Mouse (Mus musculus) spleen, embryonic (tissue): Measurements from ENCODE around the gene March11.

Experiments
- CTCF ChIA-PET: fragments of 350-600 bp; sonication (Branson Sonifier 250); formaldehyde crosslinking; loops from one replicate; lab custom pipeline; 2022; lab: Charles Lee

The March11 gene

GRCm38 (mm10) chr15:26308629-26309230 is at the start of gene March11:
Gene March11, plus strand, starts transcription at chr15:26309048.
- CTCF ChIA-PET, result no interaction called here

DNA sequence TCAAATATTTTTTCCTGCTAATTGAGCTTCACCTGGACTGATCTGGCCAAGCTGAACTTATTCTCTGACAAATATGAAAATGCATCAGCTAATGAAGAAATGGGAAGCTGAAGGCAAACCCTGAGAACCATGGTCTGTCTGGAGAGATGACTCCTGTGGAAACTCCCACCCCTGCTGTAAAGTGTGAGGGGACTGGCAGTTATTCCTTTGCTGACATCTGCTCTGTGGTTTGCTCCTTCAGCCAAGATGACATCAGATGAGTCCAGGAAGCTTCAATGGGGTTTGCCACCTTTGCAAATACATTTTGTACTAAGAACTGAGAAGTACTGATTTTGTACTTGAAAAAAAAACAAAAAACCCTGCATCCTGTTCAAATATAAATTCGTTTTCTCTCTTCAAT is 46.5 kb upstream of the March11 start:
- CTCF ChIA-PET, result no interaction called here

DNA sequence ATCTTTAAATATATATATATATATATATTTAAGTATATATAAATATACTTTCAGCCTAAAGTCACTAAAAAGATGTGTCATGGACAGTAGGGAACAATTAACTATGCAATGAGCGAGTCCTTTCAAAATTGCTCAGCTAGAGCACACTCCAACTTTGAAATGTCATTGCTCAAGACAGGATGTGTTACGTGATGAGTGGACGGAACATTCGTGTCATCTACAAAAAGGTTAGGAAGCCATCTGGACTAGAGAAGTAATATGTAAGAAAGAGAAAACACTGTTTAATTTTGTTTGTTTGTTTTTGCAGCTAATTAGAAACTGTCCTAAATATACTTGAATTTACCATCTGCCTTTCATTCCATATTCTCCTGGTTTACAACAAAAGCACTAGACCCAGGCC is 39.3 kb upstream of the March11 start:
- CTCF ChIA-PET, result no interaction called here

DNA sequence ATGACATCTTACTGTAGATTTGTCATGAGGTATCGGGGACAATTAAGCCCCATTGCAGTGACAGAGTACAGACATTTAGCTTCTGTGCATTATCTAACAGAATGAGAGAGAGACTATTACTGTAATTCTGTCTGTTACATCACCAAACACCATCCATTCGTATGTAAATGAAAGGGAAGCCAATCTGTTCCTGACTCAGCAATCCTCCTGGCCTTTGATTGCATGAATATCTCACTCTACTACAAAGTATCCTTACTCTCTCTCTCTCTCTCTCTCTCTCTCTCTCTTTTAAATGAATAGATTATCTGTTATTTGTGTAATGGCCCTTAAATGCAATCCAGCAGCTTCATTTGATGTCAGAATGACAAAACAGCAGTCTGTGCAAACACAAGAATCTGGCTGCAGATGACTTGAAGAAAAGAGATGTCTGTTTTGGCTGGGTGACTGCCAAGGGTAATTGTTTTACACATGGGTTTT is 32.8 kb upstream of the March11 start:
- CTCF ChIA-PET, result no interaction called here

- CTCF ChIA-PET, result no interaction called here
These were observed 32.2 kb upstream of the March11 start for GRCm38 (mm10) chr15:26276608-26277007.

GRCm38 (mm10) chr15:26291871-26292270 is 17.0 kb upstream of the March11 start:
- CTCF ChIA-PET, result no interaction called here

DNA sequence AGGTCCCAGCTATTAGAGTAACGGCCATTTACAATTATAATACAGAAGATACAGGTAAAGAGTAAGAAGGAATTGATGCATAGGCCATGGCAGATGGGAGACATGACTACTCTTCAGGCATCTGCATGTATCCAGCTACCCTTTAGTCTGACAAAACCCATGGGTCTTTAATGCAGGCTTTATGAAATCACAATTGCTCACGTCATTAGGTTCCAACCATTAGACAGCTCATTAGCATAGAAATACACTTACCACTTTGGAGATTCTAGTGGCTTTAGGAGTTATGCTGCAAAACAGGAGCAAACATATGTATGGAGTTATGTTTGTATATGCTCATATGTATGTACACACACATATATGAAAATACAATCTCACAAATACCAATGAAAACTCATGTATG is 16.0 kb upstream of the March11 start:
- CTCF ChIA-PET, result no interaction called here

GRCm38 (mm10) chr15:26293215-26293614 is 15.6 kb upstream of the March11 start:
- CTCF ChIA-PET, result no interaction called here

DNA sequence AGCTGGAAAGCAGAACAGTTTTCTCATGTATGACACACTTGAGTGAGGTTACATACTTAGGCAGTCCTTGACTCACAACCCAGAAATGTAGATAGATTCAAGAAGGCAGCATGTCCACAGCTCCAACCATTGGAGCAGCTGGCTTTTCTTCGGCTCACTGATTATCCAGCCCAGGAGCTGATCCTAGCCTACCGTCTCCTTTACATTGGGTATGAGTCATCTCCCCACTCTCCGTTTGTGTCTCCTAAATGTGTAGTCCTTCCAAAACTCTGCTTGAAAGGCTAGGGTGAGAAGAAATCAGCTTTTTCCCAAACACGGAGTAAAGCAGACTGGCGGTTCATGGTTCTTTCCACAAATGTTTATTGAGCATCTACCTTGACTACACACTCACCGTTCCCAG is 10.2 kb upstream of the March11 start:
- CTCF ChIA-PET, result no interaction called here

GRCm38 (mm10) chr15:26309291-26309931 is 563 bp downstream of the March11 start:
- CTCF ChIA-PET, result no interaction called here

GRCm38 (mm10) chr15:26319866-26320265 is 11.0 kb downstream of the March11 start:
- CTCF ChIA-PET, result no interaction called here

DNA sequence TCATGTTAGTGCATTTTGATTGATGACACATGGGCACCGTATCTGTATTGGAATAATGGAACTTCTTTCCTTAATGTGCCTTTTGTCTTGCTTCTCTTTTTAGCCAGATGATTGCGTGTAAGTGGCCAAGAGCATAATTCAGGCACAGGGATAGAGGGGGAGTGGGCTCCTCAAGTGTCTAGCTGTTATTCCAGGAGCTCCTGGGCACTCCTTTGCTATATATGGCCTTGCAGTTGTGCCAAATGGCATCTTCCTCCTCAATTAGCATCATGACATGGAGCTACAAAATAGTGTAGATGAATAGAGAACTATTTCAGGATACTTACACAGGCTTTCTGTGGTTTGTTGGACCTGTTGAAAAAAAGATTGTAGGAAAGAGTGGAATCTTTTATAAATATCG is 11.6 kb downstream of the March11 start:
- CTCF ChIA-PET, result no interaction called here

- CTCF ChIA-PET, result no interaction called here
These were observed 14.0 kb downstream of the March11 start for GRCm38 (mm10) chr15:26322804-26323203.

GRCm38 (mm10) chr15:26327157-26327556 is 18.3 kb downstream of the March11 start:
- CTCF ChIA-PET, result no interaction called here

DNA sequence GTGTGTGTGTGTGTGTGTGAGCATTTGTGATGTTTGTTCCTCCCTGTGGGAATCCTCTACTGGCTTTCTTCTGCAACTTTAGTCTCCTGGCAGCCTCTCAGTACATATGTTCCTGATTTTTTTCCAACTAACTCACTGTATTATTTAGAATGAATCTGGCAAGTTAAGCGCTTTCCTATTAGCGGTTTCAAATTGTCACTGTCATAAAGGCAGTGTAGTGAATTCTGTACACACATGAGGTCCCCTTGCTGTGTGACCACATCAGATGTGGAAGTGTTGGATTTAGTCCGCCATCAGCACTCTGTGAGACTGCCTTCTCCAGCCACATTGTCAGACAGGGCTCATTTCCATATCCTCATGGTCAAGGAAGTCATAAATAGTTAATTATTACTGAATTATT is 26.9 kb downstream of the March11 start:
- CTCF ChIA-PET, result no interaction called here

- CTCF ChIA-PET, result no interaction called here
These were observed 28.9 kb downstream of the March11 start for GRCm38 (mm10) chr15:26337775-26338174.

GRCm38 (mm10) chr15:26338343-26338742 is 29.5 kb downstream of the March11 start:
- CTCF ChIA-PET, result no interaction called here

GRCm38 (mm10) chr15:26340490-26340889 is 31.6 kb downstream of the March11 start:
- CTCF ChIA-PET, result no interaction called here

- CTCF ChIA-PET, result no interaction called here
These were observed 32.1 kb downstream of the March11 start for GRCm38 (mm10) chr15:26340966-26341365.

GRCm38 (mm10) chr15:26344329-26344728 is 35.5 kb downstream of the March11 start:
- CTCF ChIA-PET, result no interaction called here

GRCm38 (mm10) chr15:26353656-26354055 is 44.8 kb downstream of the March11 start:
- CTCF ChIA-PET, result no interaction called here

DNA sequence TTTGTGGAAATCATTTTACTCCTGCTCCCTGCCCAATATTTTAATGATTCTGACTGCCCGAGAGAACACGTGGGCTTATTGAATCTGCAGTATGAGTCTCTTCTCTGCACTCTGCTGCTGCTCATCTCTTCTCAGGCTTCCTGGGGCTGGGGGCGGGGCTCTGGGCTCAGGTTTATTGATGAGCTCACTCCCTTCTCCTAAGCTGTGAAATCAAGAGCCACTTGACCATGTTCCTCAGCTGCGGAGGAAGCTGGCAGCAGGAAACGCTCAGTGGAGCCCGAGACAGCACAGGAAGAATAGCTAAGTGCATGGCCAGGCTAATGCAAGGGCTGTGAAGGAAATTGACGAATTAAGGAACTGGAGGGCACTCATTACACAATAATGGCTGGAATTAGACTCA is 56.5 kb downstream of the March11 start:
- CTCF ChIA-PET, result no interaction called here

- CTCF ChIA-PET, result no interaction called here
These were observed 57.7 kb downstream of the March11 start for GRCm38 (mm10) chr15:26366511-26366910.

GRCm38 (mm10) chr15:26373759-26374158 is 64.9 kb downstream of the March11 start:
- CTCF ChIA-PET, result no interaction called here
